Mouse (Mus musculus): ENCODE measurements at regions not wholly inside any gene's neighbourhood (a gene's known extent, or its start where the extent isn't known, plus 50 kb on each side); places are given as distances from the start of the nearest gene placed in this dataset.
A peak's percentile ranks its signal among the peaks of the same experiment; 100 is the strongest.

DNA sequence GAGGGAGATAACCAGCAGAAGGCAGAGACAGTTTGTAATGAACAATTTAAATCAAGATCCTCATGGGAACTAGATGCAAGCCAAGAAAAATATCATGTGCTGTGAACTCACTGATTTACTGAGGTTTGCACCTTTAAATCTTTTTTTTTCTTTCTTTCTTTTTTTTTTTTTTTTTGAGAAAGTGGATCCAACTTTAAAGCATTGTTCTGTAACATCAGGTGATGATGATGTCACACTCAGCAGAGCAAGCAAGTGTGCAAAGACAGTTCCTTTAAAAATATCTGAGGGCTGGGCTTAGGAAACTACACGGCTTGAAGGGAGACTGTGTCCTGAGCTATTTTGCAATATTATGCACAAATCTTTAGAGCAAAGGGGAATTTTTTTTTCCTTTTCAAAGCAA, 166.6 kb upstream of the Ubash3b start:
- no peak for DNase-seq (ENCODE audit: low read depth, low spot score)

DNA sequence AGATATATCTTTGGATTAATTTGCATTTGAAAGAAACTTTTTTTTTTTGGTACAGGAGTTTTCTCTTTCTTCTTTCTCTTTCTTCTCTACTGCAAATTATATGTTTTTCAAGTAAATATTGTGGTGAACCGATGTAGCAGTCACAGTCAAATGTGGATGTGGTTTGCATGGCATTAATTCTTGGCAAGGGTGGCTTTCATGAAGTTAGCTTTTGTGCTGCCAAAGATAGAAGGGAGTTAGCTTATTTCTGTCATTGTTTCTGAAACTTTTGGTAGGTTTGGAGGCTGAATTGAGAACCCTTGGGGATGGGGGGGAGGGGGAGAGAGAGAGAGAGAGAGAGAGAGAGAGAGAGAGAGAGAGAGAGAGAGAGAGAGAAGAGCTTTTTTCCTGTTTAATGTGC, 166.1 kb upstream of the Ubash3b start:
- DNase-seq (ENCODE audit: low read depth, low spot score) = no peak

- DNase-seq (ENCODE audit: low read depth, low spot score) = no peak
Observed at GRCm38 (mm10) chr9:41326772-41327560, 165.5 kb upstream of the Ubash3b start.

- DNase-seq (ENCODE audit: low read depth, low spot score) = no peak
Observed at GRCm38 (mm10) chr9:41321521-41321920, 160.0 kb upstream of the Ubash3b start.

DNA sequence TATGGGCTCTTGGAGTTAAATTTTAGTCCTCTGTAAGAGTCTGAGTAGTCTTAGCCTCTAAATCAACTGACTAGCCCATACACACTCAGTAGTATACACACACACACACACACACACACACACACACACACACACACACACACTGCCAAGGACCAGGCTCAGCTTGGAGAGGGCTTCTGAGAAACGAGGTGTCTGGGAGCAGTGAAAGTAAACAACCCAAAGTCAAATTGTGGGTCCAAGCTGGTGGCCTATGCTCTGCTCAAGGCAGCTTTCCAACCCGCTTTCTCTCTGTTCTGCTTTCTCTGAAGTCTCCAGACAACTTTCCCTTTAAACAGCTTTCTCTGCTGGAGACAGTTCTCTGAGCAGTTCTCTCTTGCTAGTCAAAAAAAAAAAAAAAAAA, 157.6 kb upstream of the Ubash3b start:
- DNase-seq (ENCODE audit: low read depth, low spot score) = no peak

DNA sequence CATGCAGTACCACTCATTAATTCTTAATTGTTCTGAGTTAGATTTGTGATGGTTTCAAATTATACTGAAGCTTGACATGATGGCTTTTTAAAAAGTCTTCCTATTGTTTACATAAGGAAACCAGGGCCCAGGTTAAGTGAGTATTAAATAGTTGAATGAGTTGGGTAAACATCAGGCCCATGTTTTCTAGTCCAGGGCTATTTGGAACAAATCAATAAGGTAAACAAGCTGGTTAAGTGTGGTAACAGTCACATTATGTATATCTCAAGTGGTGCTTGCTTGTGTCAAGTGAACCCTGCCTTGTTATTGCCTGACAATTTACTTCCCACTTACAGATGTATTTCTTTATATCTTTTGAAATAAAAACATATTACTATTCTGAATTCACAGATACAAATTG, 144.7 kb upstream of the Ubash3b start:
- DNase-seq (ENCODE audit: low read depth, low spot score) = no peak

GRCm38 (mm10) chr9:41303494-41303828, 142.0 kb upstream of the Ubash3b start:
- no peak for DNase-seq (ENCODE audit: low read depth, low spot score)

DNA sequence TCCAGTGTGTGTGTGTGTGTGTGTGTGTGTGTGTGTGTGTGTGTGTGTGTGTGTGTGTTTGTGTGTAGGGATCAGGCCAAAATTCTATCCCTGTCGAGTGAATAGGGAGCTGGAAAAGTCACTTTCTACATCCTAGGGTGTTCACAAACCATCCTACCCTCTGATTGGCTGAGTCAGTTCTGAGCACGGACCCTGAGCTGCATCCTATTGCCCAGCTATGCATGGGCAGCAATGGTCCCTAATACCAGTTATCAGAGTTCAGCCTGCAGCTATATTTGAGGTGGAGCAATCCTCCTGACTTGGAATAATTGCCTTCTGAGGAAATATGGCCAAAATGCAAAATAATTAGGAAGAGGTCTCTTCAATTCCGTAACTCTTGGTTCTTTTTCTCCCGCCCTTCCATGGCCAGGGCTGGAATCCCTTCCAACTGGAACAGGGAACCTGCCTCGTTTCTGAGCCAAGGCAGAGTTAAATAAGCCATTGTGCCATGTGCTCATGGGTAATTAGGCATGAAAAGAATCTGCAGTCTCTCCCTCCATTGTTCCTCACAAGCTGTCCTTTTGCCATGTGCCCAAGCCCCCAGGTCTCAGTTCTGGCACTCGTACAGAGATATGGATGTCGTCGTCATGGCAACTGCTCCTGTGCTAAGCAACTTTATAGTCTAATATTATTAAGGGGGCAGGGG, 141.5 kb upstream of the Ubash3b start:
- peak; percentile 16 for DNase-seq (ENCODE audit: low read depth, low spot score)

GRCm38 (mm10) chr9:41286145-41286468, 124.6 kb upstream of the Ubash3b start:
- DNase-seq (ENCODE audit: low read depth, low spot score) = no peak

DNA sequence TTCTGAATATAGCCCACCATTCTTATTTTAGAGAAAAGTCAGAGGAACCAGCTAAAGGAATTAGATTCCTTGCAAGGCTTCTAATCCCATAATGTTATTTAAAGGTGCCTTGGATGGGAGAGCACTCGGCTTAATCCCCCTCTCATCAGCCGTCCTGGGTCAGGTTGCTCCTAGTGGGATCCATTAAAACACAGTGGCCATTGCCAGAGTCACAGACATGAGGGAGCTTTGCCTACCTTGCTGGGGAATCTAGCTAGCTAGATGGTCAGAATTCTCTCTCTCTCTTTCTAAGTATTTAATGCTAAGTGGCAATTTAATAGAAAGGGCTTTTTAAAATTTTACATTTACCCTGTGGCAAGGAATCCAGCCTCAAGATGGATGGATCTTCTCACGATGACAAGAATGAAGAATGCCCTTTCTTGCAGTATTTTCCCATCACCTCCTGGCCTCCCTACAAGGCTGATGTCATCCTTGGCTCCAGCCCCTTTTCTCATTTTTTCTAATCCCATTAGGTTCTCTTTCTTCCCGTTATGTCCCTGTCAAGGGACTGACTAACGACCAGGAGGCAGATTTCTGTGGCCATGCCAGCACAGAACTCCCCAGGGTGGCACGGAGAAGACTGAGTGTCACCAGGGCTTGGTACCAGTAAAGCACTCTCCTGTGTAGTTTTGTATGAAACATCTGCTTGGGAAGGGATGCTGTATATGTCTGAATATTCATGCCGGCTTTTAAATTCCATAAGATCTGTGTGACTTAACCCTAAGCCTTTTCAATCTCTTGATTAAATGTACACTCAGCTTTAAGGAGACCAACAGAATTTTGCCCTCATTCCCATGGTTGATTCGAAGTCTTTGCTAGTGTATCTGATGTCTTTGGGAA, 124.0 kb upstream of the Ubash3b start:
- no peak for DNase-seq (ENCODE audit: low read depth, low spot score)

DNA sequence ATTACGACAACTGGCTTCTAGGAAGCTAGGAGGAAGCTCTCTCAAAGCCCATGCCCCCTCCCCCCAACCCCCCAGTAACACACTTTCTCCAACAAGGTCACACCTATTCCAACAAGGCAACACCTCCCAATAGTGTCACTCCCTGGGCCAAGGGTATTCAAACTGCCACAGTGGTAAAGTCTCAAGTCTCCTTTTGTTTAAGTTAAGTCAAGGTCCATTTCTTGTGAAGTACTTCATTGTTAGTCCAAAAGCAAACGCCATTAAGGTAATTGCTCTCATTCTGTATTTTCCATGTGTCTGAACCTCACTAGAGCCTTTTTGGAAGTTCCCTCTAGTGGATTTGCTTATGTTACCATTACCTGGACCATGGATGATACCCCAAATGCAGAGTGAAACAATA, 116.2 kb upstream of the Ubash3b start:
- DNase-seq (ENCODE audit: low read depth, low spot score) = no peak

DNA sequence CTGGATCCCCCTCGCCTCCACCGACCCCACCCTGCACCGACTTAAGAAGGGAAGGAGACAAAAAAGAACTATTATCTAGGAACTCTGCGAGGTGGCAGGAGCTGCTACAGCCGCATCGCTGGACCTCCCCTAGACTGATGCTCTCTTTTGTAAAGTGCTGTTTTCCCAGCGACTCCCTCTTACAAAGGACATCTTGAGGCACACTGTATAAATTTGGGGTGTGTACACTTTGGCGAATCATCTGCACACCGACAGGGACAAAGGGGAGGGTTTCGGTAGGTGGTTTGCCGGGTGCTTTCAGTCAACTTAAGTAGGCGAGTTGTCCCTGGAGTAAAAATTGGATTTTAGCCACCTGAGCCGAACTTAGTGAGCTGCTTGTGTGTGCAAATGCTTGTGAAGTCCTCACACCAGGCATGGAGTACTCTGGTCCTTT, 112.4 kb upstream of the Ubash3b start:
- no peak for DNase-seq (ENCODE audit: low read depth, low spot score)

GRCm38 (mm10) chr9:41273171-41273781, 111.8 kb upstream of the Ubash3b start:
- DNase-seq (ENCODE audit: low read depth, low spot score) = no peak

GRCm38 (mm10) chr9:41272596-41272995, 111.1 kb upstream of the Ubash3b start:
- DNase-seq (ENCODE audit: low read depth, low spot score) = no peak

GRCm38 (mm10) chr9:41268112-41268511, 106.6 kb upstream of the Ubash3b start:
- DNase-seq (ENCODE audit: low read depth, low spot score) = no peak

- no peak for DNase-seq (ENCODE audit: low read depth, low spot score)
Observed at GRCm38 (mm10) chr9:41264485-41264884, 103.0 kb upstream of the Ubash3b start.

GRCm38 (mm10) chr9:41257244-41257643, 95.7 kb upstream of the Ubash3b start:
- DNase-seq (ENCODE audit: low read depth, low spot score) = no peak

DNA sequence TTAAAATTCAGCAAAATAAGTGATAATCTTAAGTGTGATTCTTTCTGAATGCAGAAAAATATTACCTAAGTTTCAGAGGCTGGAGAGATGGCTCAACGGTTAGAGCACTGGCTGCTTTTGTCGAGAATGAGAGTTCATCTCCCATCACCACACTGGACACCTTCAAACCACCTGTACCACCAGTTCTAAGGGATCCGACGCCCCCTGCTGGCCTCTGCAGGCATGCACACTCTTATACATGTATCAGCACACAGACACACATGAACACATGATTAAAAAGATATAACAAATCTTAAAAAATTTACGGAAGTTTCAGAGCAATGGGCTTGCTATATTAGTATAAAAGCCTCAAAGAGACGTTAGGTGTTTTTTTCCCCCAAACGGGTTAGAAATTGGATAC, 80.9 kb upstream of the Ubash3b start:
- DNase-seq (ENCODE audit: low read depth, low spot score) = no peak

- DNase-seq (ENCODE audit: low read depth, low spot score) = no peak
Observed at GRCm38 (mm10) chr9:41239097-41239451, 77.6 kb upstream of the Ubash3b start.

- no peak for DNase-seq (ENCODE audit: low read depth, low spot score)
Observed at GRCm38 (mm10) chr9:41238395-41239096, 77.0 kb upstream of the Ubash3b start.

DNA sequence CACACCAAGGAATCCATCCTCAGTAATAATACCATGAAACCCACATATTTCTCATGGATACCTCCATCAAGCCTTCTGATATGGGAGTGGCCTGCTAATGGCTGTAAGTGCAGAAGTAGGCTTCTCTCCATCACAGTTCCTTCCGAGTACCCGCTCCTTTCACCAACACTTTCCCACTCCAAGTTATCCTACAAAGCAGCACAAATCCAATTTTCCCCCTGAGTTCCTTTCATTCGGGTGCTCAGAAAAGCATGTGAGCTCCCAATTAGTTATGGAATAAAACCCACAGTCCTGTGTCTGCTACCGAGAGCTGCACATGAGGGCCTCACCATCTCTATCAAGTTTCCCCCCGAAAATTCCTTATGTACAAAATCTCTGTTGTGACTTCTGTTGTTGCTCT, 75.8 kb upstream of the Ubash3b start:
- DNase-seq (ENCODE audit: low read depth, low spot score) = peak; percentile 16

GRCm38 (mm10) chr9:41229225-41229582, 67.7 kb upstream of the Ubash3b start:
- no peak for DNase-seq (ENCODE audit: low read depth, low spot score)
